Mouse (Mus musculus) limb, embryonic 13.5 days (tissue): ENCODE results near the gene E030030I06Rik. TPM values are rescaled to one million over a fixed set of nuclear protein-coding genes. Genes with fewer than 3 reads are reported as not detected.
"Not testable (repeated sequence)": the region's sequence is repeated elsewhere in the genome, so short reads cannot be mapped to it uniquely, and the experiment has no call there.

Experiments
- ATAC-seq: fragments of 200-750 bp; cut with Nextera tagmentation; 2 replicates; pipeline ENCODE4 v1.8.0; 2017; ENCODE audit warnings: low read depth, moderate number of reproducible peaks, moderate TSS enrichment; ENCODE audit not compliant: low FRiP score
- H3K27ac ChIP-seq: fragments of 300-500 bp; sonication (generic); 2 replicates; pipeline ENCODE4 v1.5.1; 2015; ENCODE audit warnings: inconsistent platforms, mild to moderate bottlenecking, moderate library complexity
- H3K27me3 ChIP-seq: fragments of 300-500 bp; sonication (generic); 2 replicates; pipeline ENCODE4 v1.6.1; 2015; ENCODE audit warnings: mild to moderate bottlenecking, inconsistent platforms
- H3K36me3 ChIP-seq: fragments of 300-500 bp; sonication (generic); 2 replicates; pipeline ENCODE4 v1.6.1; 2015; ENCODE audit warnings: inconsistent platforms, mild to moderate bottlenecking, moderate library complexity
- H3K4me1 ChIP-seq: fragments of 300-500 bp; sonication (generic); 2 replicates; pipeline ENCODE4 v1.6.1; 2015; ENCODE audit warnings: inconsistent platforms
- H3K4me2 ChIP-seq: fragments of 300-500 bp; sonication (generic); replicated peaks from 2 replicates; pipeline ENCODE4 v1.6.1; 2015; ENCODE audit warnings: inconsistent platforms, mild to moderate bottlenecking, moderate library complexity
- H3K4me3 ChIP-seq: fragments of 300-500 bp; sonication (generic); 2 replicates; pipeline ENCODE4 v1.5.1; 2015; ENCODE audit warnings: moderate library complexity, mild to moderate bottlenecking, inconsistent platforms
- H3K9ac ChIP-seq: fragments of 300-500 bp; sonication (generic); 2 replicates; pipeline ENCODE4 v1.6.1; 2015; ENCODE audit warnings: mild to moderate bottlenecking, inconsistent platforms
- H3K9me3 ChIP-seq: fragments of 300-500 bp; sonication (generic); 2 replicates; pipeline ENCODE4 v1.6.1; 2016; ENCODE audit warnings: inconsistent platforms
- WGBS: fragments of 180-500 bp; shearing (Covaris S2); methylation state at CpG from one replicate; pipeline ENCODE4 v1.1.7; 2015; 5-methylcytosine and 5-hydroxymethylcytosine counted together
- polyA plus RNA-seq: library from polyadenylated mRNA; unstranded; fragments of >200 nt; fragmentation: Nextera tagmentation; extraction: Ambion mirVana; gene quantifications from 2 replicates; pipeline ENCODE4 v1.2.1, GENCODE M21; 2015

Gene E030030I06Rik
- polyA plus RNA-seq, 1 experiment from 2014 or later = 18.1 TPM

DNA sequence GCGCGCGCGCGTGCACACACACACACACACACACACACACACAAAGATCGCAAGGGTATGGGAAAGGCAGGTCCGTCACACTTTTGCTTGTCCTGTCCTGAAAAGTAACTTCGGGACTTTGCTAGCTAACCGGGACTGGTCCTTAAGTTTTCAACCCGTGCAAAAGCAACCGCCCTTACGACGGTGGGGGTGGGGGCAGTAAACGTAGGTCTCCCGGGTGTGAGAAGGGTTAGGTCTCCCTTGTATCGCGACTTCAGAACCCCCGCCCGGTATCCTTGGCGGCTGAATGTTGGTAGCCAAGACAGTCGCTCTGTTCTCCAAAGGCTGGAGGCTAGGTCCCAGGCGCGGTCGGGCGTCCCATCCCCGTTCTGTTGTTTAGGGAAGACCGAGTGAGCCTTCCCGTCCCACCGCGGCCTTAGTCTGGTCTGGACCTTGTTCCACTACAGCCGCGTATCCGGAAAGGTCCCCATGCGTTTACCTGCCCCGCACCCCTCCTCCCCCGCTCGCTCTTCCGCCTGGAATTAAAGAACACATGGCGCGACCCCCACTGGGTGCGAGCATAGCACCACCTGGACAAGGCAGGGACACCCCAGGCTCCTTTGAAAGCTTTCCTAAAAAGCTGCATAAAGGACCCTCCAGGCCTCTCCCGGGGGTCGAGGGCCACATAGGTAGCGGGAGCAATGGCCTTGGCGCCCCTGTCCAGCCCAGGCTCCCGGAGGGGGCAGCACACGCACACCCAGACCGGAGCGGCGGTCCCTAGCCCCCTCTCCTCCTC lies 808 bp upstream of the E030030I06Rik start:
- Histone ChIP-seq H3K4me3 (peak overlapping the region; percentile 66), H3K36me3 (0 out of 2 replicates have a peak, but pooled peaks cover 3% of the 10 kb centered on the region), H3K4me1 (peaks cover 22% of the 10 kb centered on the region), H3K9ac (peak overlapping the region; percentile 81), H3K9me3 (no peaks in the 10 kb centered on the region), H3K4me2 (peak overlapping the region; percentile 96), H3K27me3 (peaks cover 33% of the 10 kb centered on the region), H3K27ac (no peak overlapping the region)
- no peak for ATAC-seq
- under 1% methylated on average over 49 of the region's 50 CpGs for WGBS

GRCm38 (mm10) chr10:22148441-22149072 lies 513 bp downstream of the E030030I06Rik start:
- H3K9ac ChIP-seq = peak overlapping the region; percentile 81
- H3K4me1 ChIP-seq = peaks cover 22% of the 10 kb centered on the region
- H3K4me3 ChIP-seq = peak overlapping the region; percentile 66
- H3K27me3 ChIP-seq = peaks cover 29% of the 10 kb centered on the region
- 0 out of 2 replicates have a peak, but pooled peaks cover 3% of the 10 kb centered on the region for H3K36me3 ChIP-seq
- under 1% methylated on average over 46 of the region's 50 CpGs for WGBS
- peak; percentile 89 for ATAC-seq
- 0 out of 2 replicates have a peak overlapping the region, but pooled peaks have one; percentile 55 for H3K27ac ChIP-seq
- H3K9me3 ChIP-seq = no peaks in the 10 kb centered on the region
- H3K4me2 ChIP-seq = peak overlapping the region; percentile 96

DNA sequence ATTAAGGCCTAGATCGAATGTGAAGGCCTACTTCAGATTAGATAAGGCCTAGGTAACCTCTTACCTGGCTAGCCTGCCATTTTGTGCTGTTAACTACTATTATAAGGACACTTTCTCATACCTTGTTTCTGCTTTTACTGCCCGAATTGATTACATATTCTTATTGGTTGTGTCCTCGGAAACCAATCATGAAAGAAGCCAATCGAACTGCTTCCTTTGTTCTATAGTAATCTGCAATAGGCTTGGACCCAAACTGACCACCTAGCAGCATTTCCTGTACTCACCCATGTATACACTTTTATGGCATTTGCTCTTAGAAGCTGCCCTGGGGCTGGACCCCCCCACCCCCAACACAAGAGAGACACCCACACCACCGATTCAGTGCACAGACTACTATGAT lies 6.1 kb downstream of the E030030I06Rik start:
- H3K4me3 ChIP-seq = no peak overlapping the region
- no peak for ATAC-seq
- H3K9me3 ChIP-seq = no peaks in the 10 kb centered on the region
- no peak overlapping the region for H3K4me2 ChIP-seq
- WGBS = 69% methylated on average over 5 of the region's 5 CpGs
- no peaks in the 10 kb centered on the region for H3K4me1 ChIP-seq
- 0 out of 2 replicates have a peak, but pooled peaks cover 3% of the 10 kb centered on the region for H3K36me3 ChIP-seq
- no peak overlapping the region for H3K27ac ChIP-seq
- H3K9ac ChIP-seq = no peak overlapping the region
- no peaks in the 10 kb centered on the region for H3K27me3 ChIP-seq

- H3K4me3 ChIP-seq, H3K36me3 ChIP-seq, H3K9ac ChIP-seq, H3K9me3 ChIP-seq, H3K4me2 ChIP-seq, H3K27ac ChIP-seq, ATAC-seq, H3K4me1 ChIP-seq, H3K27me3 ChIP-seq: not testable (repeated sequence)
- WGBS = 84% methylated on average over 1 of the region's 1 CpGs
Observed at GRCm38 (mm10) chr10:22142194-22142593, 6.9 kb downstream of the E030030I06Rik start.

GRCm38 (mm10) chr10:22140665-22141280 lies 8.3 kb downstream of the E030030I06Rik start:
- H3K27me3 ChIP-seq = no peaks in the 10 kb centered on the region
- no peak overlapping the region for H3K27ac ChIP-seq
- H3K4me3 ChIP-seq = peak overlapping the region; percentile 49
- peak; percentile 54; the same call in 1 of the 2 replicates for ATAC-seq
- no peaks in the 10 kb centered on the region; the same call in 1 of the 2 replicates for H3K9me3 ChIP-seq
- peak overlapping the region; percentile 70 for H3K9ac ChIP-seq
- H3K4me2 ChIP-seq = peak overlapping the region; percentile 73
- H3K36me3 ChIP-seq = no peaks in the 10 kb centered on the region
- 2% methylated on average over 19 of the region's 19 CpGs for WGBS
- H3K4me1 ChIP-seq = no peaks in the 10 kb centered on the region

GRCm38 (mm10) chr10:22074531-22074930 lies 74.5 kb downstream of the E030030I06Rik start:
- Histone ChIP-seq H3K9me3 (no peaks in the 10 kb centered on the region), H3K36me3 (no peaks in the 10 kb centered on the region), H3K27ac (no peak overlapping the region), H3K27me3 (no peaks in the 10 kb centered on the region), H3K4me2 (no peak overlapping the region), H3K9ac (no peak overlapping the region), H3K4me1 (no peaks in the 10 kb centered on the region), H3K4me3 (no peak overlapping the region)
- 82% methylated on average over 2 of the region's 2 CpGs for WGBS
- ATAC-seq = no peak

GRCm38 (mm10) chr10:22072739-22073138 lies 76.3 kb downstream of the E030030I06Rik start:
- WGBS = 65% methylated on average over 2 of the region's 2 CpGs
- no peak overlapping the region for H3K9ac ChIP-seq
- H3K4me2 ChIP-seq = no peak overlapping the region
- no peaks in the 10 kb centered on the region for H3K4me1 ChIP-seq
- peaks cover 2% of the 10 kb centered on the region; the same call in 1 of the 2 replicates for H3K9me3 ChIP-seq
- ATAC-seq = no peak
- no peak overlapping the region for H3K4me3 ChIP-seq
- no peaks in the 10 kb centered on the region for H3K36me3 ChIP-seq
- no peak overlapping the region for H3K27ac ChIP-seq
- H3K27me3 ChIP-seq = no peaks in the 10 kb centered on the region

DNA sequence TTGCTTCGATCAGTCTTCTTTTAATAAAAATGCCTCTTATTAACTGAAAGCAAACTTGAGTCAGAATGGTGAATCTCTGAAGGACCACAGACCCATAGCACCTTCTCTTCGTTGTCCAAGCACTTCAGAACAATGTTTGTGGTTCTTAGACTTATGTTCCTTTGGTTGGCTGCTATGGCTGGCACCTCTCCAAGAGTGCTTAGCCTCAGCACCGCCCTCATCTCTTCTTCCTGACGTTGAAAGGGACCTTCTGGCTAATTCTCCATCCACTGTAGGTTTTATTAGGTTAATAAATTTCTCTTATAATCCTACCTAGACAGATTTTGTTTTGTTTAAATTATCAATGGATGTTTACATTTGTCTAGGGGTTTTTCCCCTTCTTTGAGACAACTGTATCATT lies 78.5 kb downstream of the E030030I06Rik start:
- H3K27me3 ChIP-seq = no peaks in the 10 kb centered on the region
- H3K9ac ChIP-seq = no peak overlapping the region
- 55% methylated on average over 4 of the region's 4 CpGs for WGBS
- no peak overlapping the region for H3K4me2 ChIP-seq
- no peaks in the 10 kb centered on the region for H3K4me1 ChIP-seq
- ATAC-seq = no peak
- no peak overlapping the region for H3K4me3 ChIP-seq
- no peaks in the 10 kb centered on the region for H3K36me3 ChIP-seq
- H3K27ac ChIP-seq = no peak overlapping the region
- H3K9me3 ChIP-seq = peaks cover 3% of the 10 kb centered on the region; the same call in 1 of the 2 replicates

GRCm38 (mm10) chr10:22070168-22070567 lies 78.9 kb downstream of the E030030I06Rik start:
- Histone ChIP-seq H3K4me1 (no peaks in the 10 kb centered on the region), H3K36me3 (no peaks in the 10 kb centered on the region), H3K9me3 (peaks cover 3% of the 10 kb centered on the region; the same call in 1 of the 2 replicates), H3K4me2 (no peak overlapping the region), H3K4me3 (no peak overlapping the region), H3K9ac (no peak overlapping the region), H3K27ac (no peak overlapping the region), H3K27me3 (no peaks in the 10 kb centered on the region)
- ATAC-seq = no peak
- WGBS = 88% methylated on average over 2 of the region's 2 CpGs

- 93% methylated on average over 7 of the region's 7 CpGs for WGBS
Observed at GRCm38 (mm10) chr10:22067979-22068378, 81.1 kb downstream of the E030030I06Rik start, which contains the start of gene 4930444G20Rik. 4930444G20Rik (minus strand) TSS chr10:22068079.

More at GRCm38 (mm10) chr10:22067979-22068378, 81.1 kb downstream of the E030030I06Rik start, which contains the start of gene 4930444G20Rik:
- not testable (repeated sequence) for H3K27me3 ChIP-seq, H3K4me2 ChIP-seq, H3K36me3 ChIP-seq, ATAC-seq, H3K4me1 ChIP-seq, H3K27ac ChIP-seq, H3K4me3 ChIP-seq, H3K9me3 ChIP-seq, H3K9ac ChIP-seq
